Mouse (Mus musculus): ENCODE data around the gene Foxc1. TPM values are rescaled to one million over a fixed set of nuclear protein-coding genes. Genes with fewer than 3 reads are reported as not detected.

Gene Foxc1
- polyA plus RNA-seq, 1 experiment from 2014 or later: 0.15 TPM

- ATAC-seq (ENCODE audit: low FRiP score, low TSS enrichment) (no peak), DNase-seq (ENCODE audit: low spot score) (no peak)
- Histone ChIP-seq H3K4me3 (ENCODE audit: low read depth, low read length) (no peak overlapping the region), H3K27ac (replicated peaks) (no peak overlapping the region), H3K9ac (ENCODE audit: low read length) (no peak overlapping the region), H3K4me1 (replicated peaks; ENCODE audit: control insufficient read depth, insufficient read depth) (no peaks in the 10 kb centered on the region), H3K9me3 (ENCODE audit: control insufficient read depth, low read length) (no peaks in the 10 kb centered on the region), H3K4me2 (replicated peaks; ENCODE audit: low read depth) (no peak overlapping the region), H3K36me3 (ENCODE audit: control insufficient read depth, insufficient read depth, low read length) (no peaks in the 10 kb centered on the region), H3K27me3 (ENCODE audit: control insufficient read depth, insufficient read depth, low read length) (no peaks in the 10 kb centered on the region)
- WGBS: 77% methylated on average over 5 of the region's 5 CpGs
- TF ChIP-seq CTCF (IDR thresholded peaks at IDR 0.05; ENCODE audit: low read depth) (no peak), EP300 (optimal IDR thresholded peaks at IDR 0.05) (no peak)
These were observed 30.7 kb upstream of the Foxc1 start for GRCm38 (mm10) chr13:31775762-31776161.

GRCm38 (mm10) chr13:31779281-31779981 lies 27.0 kb upstream of the Foxc1 start:
- Histone ChIP-seq H3K4me3 (ENCODE audit: low read depth, low read length) (no peak overlapping the region), H3K36me3 (ENCODE audit: control insufficient read depth, insufficient read depth, low read length) (no peaks in the 10 kb centered on the region), H3K9ac (ENCODE audit: low read length) (no peak overlapping the region), H3K4me2 (replicated peaks; ENCODE audit: low read depth) (no peak overlapping the region; the same call in 1 of the 2 replicates), H3K4me1 (replicated peaks; ENCODE audit: control insufficient read depth, insufficient read depth) (no peaks in the 10 kb centered on the region), H3K9me3 (ENCODE audit: control insufficient read depth, low read length) (no peaks in the 10 kb centered on the region), H3K27me3 (ENCODE audit: control insufficient read depth, insufficient read depth, low read length) (no peaks in the 10 kb centered on the region), H3K27ac (replicated peaks) (no peak overlapping the region)
- DNase-seq (ENCODE audit: low spot score) (no peak), ATAC-seq (ENCODE audit: low FRiP score, low TSS enrichment) (0 out of 2 replicates have a peak, but pooled peaks have one; percentile 45)
- TF ChIP-seq CTCF (IDR thresholded peaks at IDR 0.05; ENCODE audit: low read depth) (no peak), EP300 (optimal IDR thresholded peaks at IDR 0.05) (no peak)
- 46% methylated on average over 17 of the region's 17 CpGs for WGBS

- no peak overlapping the region for H3K27ac ChIP-seq (replicated peaks)
- TF ChIP-seq CTCF (IDR thresholded peaks at IDR 0.05; ENCODE audit: low read depth): no peak
- TF ChIP-seq EP300 (optimal IDR thresholded peaks at IDR 0.05): no peak
- no peak overlapping the region for H3K9ac ChIP-seq (ENCODE audit: low read length)
- H3K27me3 ChIP-seq (ENCODE audit: control insufficient read depth, insufficient read depth, low read length): no peaks in the 10 kb centered on the region
- ATAC-seq (ENCODE audit: low FRiP score, low TSS enrichment) (no peak), DNase-seq (ENCODE audit: low spot score) (no peak)
- WGBS: 80% methylated on average over 3 of the region's 3 CpGs
- no peaks in the 10 kb centered on the region for H3K4me1 ChIP-seq (replicated peaks; ENCODE audit: control insufficient read depth, insufficient read depth)
- no peaks in the 10 kb centered on the region for H3K9me3 ChIP-seq (ENCODE audit: control insufficient read depth, low read length)
- H3K4me3 ChIP-seq (ENCODE audit: low read depth, low read length): no peak overlapping the region
- H3K36me3 ChIP-seq (ENCODE audit: control insufficient read depth, insufficient read depth, low read length): no peaks in the 10 kb centered on the region
- no peak overlapping the region for H3K4me2 ChIP-seq (replicated peaks; ENCODE audit: low read depth)
These were observed 26.1 kb upstream of the Foxc1 start for GRCm38 (mm10) chr13:31780299-31780698.

DNA sequence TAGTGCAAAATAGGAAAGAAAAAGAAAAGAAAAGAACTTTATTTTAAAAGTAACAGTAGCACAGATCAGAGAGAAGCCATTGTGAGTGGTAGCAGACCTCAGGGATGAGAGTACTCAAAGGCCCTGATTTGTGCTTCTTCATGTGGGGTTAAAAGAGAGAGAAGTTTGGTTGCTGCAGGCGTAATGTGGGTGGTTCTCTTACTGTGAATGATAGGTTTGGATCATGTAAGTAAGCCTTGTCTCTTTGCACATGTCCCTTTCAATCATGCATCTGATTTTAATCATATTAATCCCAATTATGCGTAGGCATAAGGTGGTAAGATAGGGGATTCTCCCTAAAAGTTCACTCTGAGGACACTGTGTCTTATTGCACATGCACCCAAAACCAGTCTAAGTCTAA lies 24.4 kb upstream of the Foxc1 start:
- DNase-seq (ENCODE audit: low spot score): no peak
- no peak overlapping the region for H3K4me3 ChIP-seq (ENCODE audit: low read depth, low read length)
- 93% methylated on average over 2 of the region's 2 CpGs for WGBS
- no peak for ATAC-seq (ENCODE audit: low FRiP score, low TSS enrichment)
- no peaks in the 10 kb centered on the region for H3K27me3 ChIP-seq (ENCODE audit: control insufficient read depth, insufficient read depth, low read length)
- TF ChIP-seq EP300 (optimal IDR thresholded peaks at IDR 0.05): no peak
- TF ChIP-seq CTCF (IDR thresholded peaks at IDR 0.05; ENCODE audit: low read depth): no peak
- no peaks in the 10 kb centered on the region for H3K4me1 ChIP-seq (replicated peaks; ENCODE audit: control insufficient read depth, insufficient read depth)
- no peak overlapping the region for H3K9ac ChIP-seq (ENCODE audit: low read length)
- no peaks in the 10 kb centered on the region for H3K36me3 ChIP-seq (ENCODE audit: control insufficient read depth, insufficient read depth, low read length)
- no peak overlapping the region for H3K27ac ChIP-seq (replicated peaks)
- no peak overlapping the region for H3K4me2 ChIP-seq (replicated peaks; ENCODE audit: low read depth)
- no peaks in the 10 kb centered on the region for H3K9me3 ChIP-seq (ENCODE audit: control insufficient read depth, low read length)

DNA sequence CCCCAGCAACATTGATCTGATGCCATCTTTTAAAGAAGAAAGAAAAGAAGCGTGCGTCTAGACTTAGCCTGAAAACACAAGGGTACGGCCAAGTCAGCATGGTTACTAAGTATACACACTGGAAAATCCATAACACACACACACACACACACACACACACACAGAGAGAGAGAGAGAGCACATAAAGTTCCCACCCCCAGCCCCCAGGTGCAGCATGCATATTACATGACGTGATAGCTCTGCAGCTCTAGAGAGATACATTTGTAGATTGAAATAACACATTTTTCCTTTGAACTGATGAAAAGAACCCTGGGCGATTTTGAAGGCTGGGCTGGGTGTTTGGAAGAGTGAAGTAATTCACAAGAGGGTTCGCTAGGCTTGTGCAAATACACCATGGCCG lies 21.7 kb upstream of the Foxc1 start:
- H3K4me2 ChIP-seq (replicated peaks; ENCODE audit: low read depth): no peak overlapping the region
- no peak overlapping the region for H3K9ac ChIP-seq (ENCODE audit: low read length)
- no peaks in the 10 kb centered on the region for H3K9me3 ChIP-seq (ENCODE audit: control insufficient read depth, low read length)
- DNase-seq (ENCODE audit: low spot score) (no peak), ATAC-seq (ENCODE audit: low FRiP score, low TSS enrichment) (no peak)
- H3K27me3 ChIP-seq (ENCODE audit: control insufficient read depth, insufficient read depth, low read length): no peaks in the 10 kb centered on the region
- no peak overlapping the region for H3K4me3 ChIP-seq (ENCODE audit: low read depth, low read length)
- no peaks in the 10 kb centered on the region for H3K36me3 ChIP-seq (ENCODE audit: control insufficient read depth, insufficient read depth, low read length)
- WGBS: 50% methylated on average over 7 of the region's 7 CpGs
- TF ChIP-seq EP300 (optimal IDR thresholded peaks at IDR 0.05): no peak
- TF ChIP-seq CTCF (IDR thresholded peaks at IDR 0.05; ENCODE audit: low read depth): no peak
- no peak overlapping the region for H3K27ac ChIP-seq (replicated peaks)
- H3K4me1 ChIP-seq (replicated peaks; ENCODE audit: control insufficient read depth, insufficient read depth): no peaks in the 10 kb centered on the region

DNA sequence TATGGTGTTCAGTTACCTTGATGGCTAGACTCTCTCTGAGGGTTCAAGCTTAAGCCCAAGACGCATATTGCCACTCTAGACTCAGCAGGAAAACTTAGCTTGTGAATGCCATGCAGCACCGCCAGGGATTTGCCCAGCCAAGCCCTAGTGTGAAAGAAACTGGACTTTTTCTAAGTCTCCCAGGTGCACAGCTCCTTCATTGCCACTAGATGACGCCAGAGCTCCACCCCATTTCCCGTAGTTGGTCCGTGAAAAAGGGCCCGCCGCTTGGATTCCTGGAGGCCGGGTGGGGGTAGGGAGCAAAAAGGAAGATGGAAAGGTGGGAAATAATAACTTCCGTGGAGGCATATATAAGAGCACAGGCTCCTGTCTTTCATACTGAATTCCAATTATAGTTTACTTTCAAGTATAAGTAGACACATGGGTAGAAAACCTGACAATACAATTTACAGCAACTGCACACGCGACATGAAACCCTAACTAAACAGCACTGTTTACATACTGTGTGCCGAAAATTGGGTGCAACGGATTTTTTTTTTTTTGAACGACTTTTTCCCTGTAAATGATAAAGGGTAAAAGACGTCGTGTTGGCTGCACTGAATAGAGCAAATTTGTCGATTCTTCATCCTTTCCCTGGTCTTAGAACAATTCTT lies 13.8 kb upstream of the Foxc1 start:
- DNase-seq (ENCODE audit: low spot score): peak; percentile 73
- ATAC-seq (ENCODE audit: low FRiP score, low TSS enrichment): peak; percentile 79
- Histone ChIP-seq H3K36me3 (ENCODE audit: control insufficient read depth, insufficient read depth, low read length) (no peaks in the 10 kb centered on the region), H3K27ac (replicated peaks) (no peak overlapping the region), H3K9me3 (ENCODE audit: control insufficient read depth, low read length) (no peaks in the 10 kb centered on the region), H3K4me2 (replicated peaks; ENCODE audit: low read depth) (peak overlapping the region; percentile 46), H3K27me3 (ENCODE audit: control insufficient read depth, insufficient read depth, low read length) (no peaks in the 10 kb centered on the region), H3K4me3 (ENCODE audit: low read depth, low read length) (peak overlapping the region; percentile 19), H3K9ac (ENCODE audit: low read length) (no peak overlapping the region), H3K4me1 (replicated peaks; ENCODE audit: control insufficient read depth, insufficient read depth) (no peaks in the 10 kb centered on the region)
- TF ChIP-seq CTCF (IDR thresholded peaks at IDR 0.05; ENCODE audit: low read depth) (peak; percentile 99), EP300 (optimal IDR thresholded peaks at IDR 0.05) (no peak)
- WGBS: 8% methylated on average over 17 of the region's 17 CpGs

All from stomach, postnatal 0 days (tissue).